Mouse (Mus musculus) heart, postnatal 0 days (tissue): ENCODE data around the gene Metap2. TPM values are rescaled to one million over a fixed set of nuclear protein-coding genes. Genes with fewer than 3 reads are reported as not detected.

ENCODE experiments used
- ATAC-seq: fragments of 200-750 bp; cut with Nextera tagmentation; 2 replicates; pipeline ENCODE4 v1.8.0; 2017; ENCODE audit warnings: low read depth, moderate number of reproducible peaks, moderate library complexity; ENCODE audit not compliant: insufficient read depth
- DNase-seq: peaks from one replicate; pipeline ENCODE4 v3.0.0-alpha.2; 2016; ENCODE audit warnings: low spot score
- H3K27ac ChIP-seq: fragments of 300-500 bp; sonication (generic); 2 replicates; pipeline ENCODE4 v1.5.1; 2014; ENCODE audit warnings: low read depth, mild to moderate bottlenecking
- H3K27me3 ChIP-seq: fragments of 300-500 bp; sonication (generic); 2 replicates; pipeline ENCODE4 v1.6.1; 2014; ENCODE audit warnings: low read length, mixed read lengths; ENCODE audit not compliant: control insufficient read depth, insufficient read depth
- H3K36me3 ChIP-seq: fragments of 300-500 bp; sonication (generic); replicated peaks from 2 replicates; pipeline ENCODE4 v1.6.1; 2014; ENCODE audit warnings: low read length, mixed read lengths; ENCODE audit not compliant: control insufficient read depth, insufficient read depth
- H3K4me1 ChIP-seq: fragments of 300-500 bp; sonication (generic); 2 replicates; pipeline ENCODE4 v1.6.1; 2014; ENCODE audit warnings: antibody characterized with exemption; ENCODE audit not compliant: control insufficient read depth, insufficient read depth
- H3K4me2 ChIP-seq: fragments of 300-500 bp; sonication (generic); 2 replicates; pipeline ENCODE4 v1.6.1; 2014; ENCODE audit warnings: low read depth, mild to moderate bottlenecking, low read length, moderate library complexity
- H3K4me3 ChIP-seq: fragments of 300-500 bp; sonication (generic); 2 replicates; pipeline ENCODE4 v1.5.1; 2014; ENCODE audit warnings: low read depth, low read length
- H3K9ac ChIP-seq: fragments of 300-500 bp; sonication (generic); replicated peaks from 2 replicates; pipeline ENCODE4 v1.6.1; 2014; ENCODE audit warnings: low read depth, low read length, mixed read lengths
- H3K9me3 ChIP-seq: fragments of 300-500 bp; sonication (generic); replicated peaks from 2 replicates; pipeline ENCODE4 v1.6.1; 2016; ENCODE audit warnings: low read length; ENCODE audit not compliant: control insufficient read depth
- CTCF ChIP-seq: IDR thresholded peaks from 2 replicates; pipeline ENCODE4 v1.5.1; 2016; ENCODE audit warnings: antibody characterized with exemption, control low read depth, low read depth
- EP300 ChIP-seq: IDR thresholded peaks from 2 replicates; pipeline ENCODE4 v1.6.1; 2016; ENCODE audit warnings: antibody characterized with exemption, low read depth
- WGBS: fragments of 180-500 bp; shearing (Covaris S2); extraction: QIAGEN DNeasy Blood & Tissue Kit; methylation state at CpG from one replicate; pipeline ENCODE4 v1.1.7; 2014; 5-methylcytosine and 5-hydroxymethylcytosine counted together
- polyA plus RNA-seq: library from polyadenylated mRNA; unstranded; fragments of >200 nt; fragmentation: Nextera tagmentation; extraction: Ambion mirVana; gene quantifications from 2 replicates; pipeline ENCODE4 v1.2.1, GENCODE M21; 2015
- total RNA-seq: library from RNA; depleted of rRNA; stranded (reverse); fragments of >200 nt; gene quantifications from 2 replicates; pipeline ENCODE4 v1.2.3, GENCODE M21; 2014; ENCODE audit warnings: low replicate concordance; rRNA removed

The Metap2 gene
- total RNA-seq (22.0 and 37.9 TPM in 2 replicates), polyA plus RNA-seq (141 and 151 TPM in 2 replicates)

DNA sequence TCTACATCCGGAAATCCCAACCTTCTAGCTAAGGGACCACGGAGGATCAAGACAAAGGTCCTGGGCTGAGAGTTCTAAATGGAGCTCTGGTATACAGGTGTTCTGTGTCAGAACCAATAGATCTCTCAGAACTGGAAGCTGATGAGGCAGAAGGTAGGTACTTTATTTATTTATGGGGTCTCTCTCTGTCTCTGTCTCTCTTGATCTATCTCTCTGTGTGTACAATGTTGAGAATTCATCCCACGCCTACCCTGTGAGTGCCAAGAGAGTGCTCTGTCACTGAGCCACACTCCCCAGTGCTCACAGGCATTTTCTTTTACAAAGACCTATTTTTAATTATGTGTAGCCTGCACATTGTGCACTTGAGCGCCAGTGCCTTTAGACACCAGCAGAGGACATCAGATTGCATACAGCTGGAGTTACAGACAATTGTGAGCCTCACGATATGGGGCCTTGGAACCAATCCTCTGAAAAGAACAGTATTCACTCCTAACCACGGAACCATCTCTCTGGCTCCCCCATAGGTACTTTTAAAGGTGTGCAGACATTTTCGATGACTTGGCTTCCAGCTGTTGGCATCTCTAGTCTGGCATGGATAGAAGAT lies at the start of gene Metap2:
Gene Metap2 (minus strand): TSS at position 51 of the 604 bp plus-strand sequence.
- Histone ChIP-seq H3K9ac (no peak within 1 kb of the TSS), H3K27ac (no peak within 1 kb of the TSS), H3K4me1 (no peaks in the 10 kb centered on the region), H3K27me3 (no peaks in the 10 kb centered on the region), H3K9me3 (no peaks in the 10 kb centered on the region), H3K4me2 (no peak within 1 kb of the TSS), H3K36me3 (no peaks in the 10 kb centered on the region), H3K4me3 (no peak within 1 kb of the TSS)
- ATAC-seq (no peak), DNase-seq (no peak)
- TF ChIP-seq EP300 (no peak), CTCF (no peak)
- 54% methylated on average over 7 of the region's 7 CpGs for WGBS

DNA sequence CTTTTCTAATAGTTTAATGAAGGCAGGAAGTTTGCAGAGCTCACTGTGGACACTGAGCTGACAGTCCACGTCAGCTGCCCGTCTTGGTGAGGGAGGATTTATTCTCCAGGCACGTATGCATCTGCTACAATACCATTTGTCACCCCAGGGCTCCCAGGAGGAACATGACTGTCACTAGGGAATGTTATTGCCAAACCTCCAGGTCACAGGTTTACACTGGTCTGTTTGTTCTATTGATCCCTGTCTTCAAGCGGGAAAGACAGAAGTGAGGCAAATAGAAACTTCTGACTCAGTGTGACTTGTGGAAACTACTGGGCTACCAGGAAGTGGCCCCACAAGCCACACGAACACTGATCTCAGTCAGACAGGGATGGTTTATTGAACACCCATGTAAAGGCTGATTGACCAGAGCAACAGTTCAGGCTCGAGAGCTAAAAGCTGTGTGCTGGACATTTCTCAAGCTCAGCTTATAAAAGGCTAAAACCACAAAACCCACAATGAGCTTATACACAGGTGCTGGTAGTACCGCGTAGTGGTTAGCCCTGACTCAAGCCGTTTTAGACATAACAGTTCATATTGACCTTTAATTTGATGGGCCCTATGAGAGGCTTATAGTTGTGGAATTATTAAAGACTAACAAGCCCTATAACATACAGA lies 49.1 kb upstream of the Metap2 start:
- H3K4me1 ChIP-seq = peaks cover 11% of the 10 kb centered on the region
- no peak overlapping the region for H3K4me2 ChIP-seq
- ATAC-seq = no peak
- H3K9ac ChIP-seq = no peak overlapping the region
- no peaks in the 10 kb centered on the region for H3K27me3 ChIP-seq
- no peaks in the 10 kb centered on the region for H3K9me3 ChIP-seq
- no peak overlapping the region for H3K4me3 ChIP-seq
- TF ChIP-seq EP300 (no peak), CTCF (no peak)
- no peak for DNase-seq
- WGBS = 76% methylated on average over 9 of the region's 9 CpGs
- H3K36me3 ChIP-seq = no peaks in the 10 kb centered on the region
- no peak overlapping the region for H3K27ac ChIP-seq

DNA sequence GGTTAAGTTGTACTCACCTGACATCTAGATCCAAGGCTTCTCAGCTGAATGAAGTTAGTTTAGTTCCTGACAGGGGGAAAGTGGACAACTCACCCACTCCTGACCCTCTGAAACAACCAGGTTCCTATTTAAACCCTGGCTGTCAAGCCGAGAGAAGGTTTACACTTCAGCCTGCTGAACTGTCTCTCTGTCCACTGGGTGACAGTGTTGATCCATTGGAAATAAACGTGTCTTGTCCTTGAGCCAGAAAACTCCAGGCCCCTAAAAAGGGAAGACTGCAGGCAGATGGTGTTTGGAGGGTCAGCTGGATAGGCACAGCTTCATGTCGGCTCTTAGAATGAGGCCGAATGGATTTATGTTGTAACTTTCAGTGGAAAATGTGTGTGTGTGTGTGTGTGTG lies 48.5 kb upstream of the Metap2 start:
- ATAC-seq = peak; percentile 53
- no peak overlapping the region for H3K4me2 ChIP-seq
- WGBS = 16% methylated on average over 4 of the region's 4 CpGs

DNA sequence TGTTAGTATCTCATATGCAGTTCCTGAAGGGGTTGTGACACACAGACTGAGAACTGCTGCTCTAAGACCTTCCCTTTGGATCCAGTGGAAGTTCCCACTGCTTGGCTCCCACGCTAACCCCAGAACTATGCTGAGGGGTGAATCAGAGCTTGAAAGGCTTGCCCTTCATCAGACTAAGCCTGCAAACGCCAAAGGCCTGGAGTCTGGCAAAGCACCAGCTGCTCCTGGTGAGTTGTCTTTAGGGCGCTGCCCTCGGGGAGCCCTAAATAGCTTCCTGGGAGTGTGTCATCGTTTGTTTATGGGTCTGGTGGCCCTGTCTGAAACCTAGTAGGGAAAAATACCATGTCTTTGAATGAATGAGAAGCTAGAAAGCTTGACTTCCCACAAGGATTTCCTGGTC lies 47.3 kb upstream of the Metap2 start:
- no peak overlapping the region for H3K9ac ChIP-seq
- peak overlapping the region; percentile 55; the same call in 1 of the 2 replicates for H3K27ac ChIP-seq
- H3K36me3 ChIP-seq = no peaks in the 10 kb centered on the region
- DNase-seq (peak; percentile 22), ATAC-seq (peak; percentile 55; the same call in 1 of the 2 replicates)
- WGBS = 25% methylated on average over 5 of the region's 5 CpGs
- no peak for TF ChIP-seq CTCF
- H3K27me3 ChIP-seq = no peaks in the 10 kb centered on the region
- H3K4me2 ChIP-seq = no peak overlapping the region
- H3K9me3 ChIP-seq = no peaks in the 10 kb centered on the region
- no peak overlapping the region for H3K4me3 ChIP-seq
- peaks cover 15% of the 10 kb centered on the region for H3K4me1 ChIP-seq

More for the DNA sequence above, 48.5 kb upstream of the Metap2 start:
- H3K9me3 ChIP-seq = no peaks in the 10 kb centered on the region
- no peak overlapping the region for H3K27ac ChIP-seq
- no peak overlapping the region for H3K4me3 ChIP-seq
- peaks cover 11% of the 10 kb centered on the region for H3K4me1 ChIP-seq
- H3K9ac ChIP-seq = no peak overlapping the region
- peak; percentile 74 for DNase-seq
- TF ChIP-seq CTCF (peak; percentile 92), EP300 (no peak)
- H3K27me3 ChIP-seq = no peaks in the 10 kb centered on the region
- no peaks in the 10 kb centered on the region for H3K36me3 ChIP-seq

DNA sequence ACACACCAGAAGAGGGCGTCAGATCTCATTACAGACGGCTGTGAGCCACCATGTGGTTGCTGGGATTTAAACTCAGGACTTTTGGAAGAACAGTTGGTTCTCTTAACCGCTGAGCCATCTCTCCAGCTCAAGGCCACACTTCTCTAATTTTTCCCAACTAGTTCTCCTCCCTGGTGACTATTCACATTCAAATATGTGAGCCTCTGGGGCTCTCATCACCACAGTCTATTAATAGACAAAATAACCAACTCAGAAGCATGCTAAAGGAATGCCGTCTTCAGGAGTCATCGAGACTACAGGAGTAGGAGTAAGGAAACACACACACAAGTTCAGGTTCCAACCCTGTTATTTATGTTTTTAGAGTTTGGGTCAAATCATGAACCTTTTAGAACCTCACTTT lies 43.4 kb upstream of the Metap2 start:
- peak; percentile 35 for DNase-seq
- no peaks in the 10 kb centered on the region for H3K27me3 ChIP-seq
- no peaks in the 10 kb centered on the region for H3K36me3 ChIP-seq
- H3K4me1 ChIP-seq = peaks cover 15% of the 10 kb centered on the region
- no peak overlapping the region for H3K4me3 ChIP-seq
- no peaks in the 10 kb centered on the region for H3K9me3 ChIP-seq
- no peak overlapping the region for H3K4me2 ChIP-seq
- TF ChIP-seq CTCF = no peak
- no peak for TF ChIP-seq EP300
- no peak overlapping the region for H3K9ac ChIP-seq
- H3K27ac ChIP-seq = peak overlapping the region; percentile 0; the same call in 1 of the 2 replicates
- 53% methylated on average over 5 of the region's 5 CpGs for WGBS
- ATAC-seq = peak; percentile 53; the same call in 1 of the 2 replicates
